Mouse (Mus musculus) C2C12 (cell line): ENCODE measurements around the gene Agxt.

Experiments
- CTCF ChIP-seq: IDR thresholded peaks from one replicate; pipeline ENCODE4 v1.5.1; 2011; ENCODE audit not compliant: control insufficient read depth, insufficient read depth, insufficient read length
- MYOG ChIP-seq: IDR thresholded peaks from one replicate; pipeline ENCODE4 v1.6.1; 2011; ENCODE audit not compliant: control insufficient read depth, insufficient read length; ENCODE audit errors: extremely low read depth
- USF1 ChIP-seq: IDR thresholded peaks from one replicate; pipeline ENCODE4 v1.6.1; 2011; ENCODE audit warnings: low read depth, mild to moderate bottlenecking, control low read depth, moderate library complexity

GRCm38 (mm10) chr1:93098956-93099355, 36.1 kb upstream of the Agxt start:
- TF ChIP-seq USF1 (no peak), MYOG (no peak), CTCF (no peak)
